Mouse (Mus musculus): ENCODE measurements around the gene Ankdd1b.

Ankdd1b gene

GRCm38 (mm10) chr13:96470957-96471356 is at the start of gene Ankdd1b:
TSS of gene Ankdd1b (minus strand) at chr13:96471198.
- no peak for DNase-seq

GRCm38 (mm10) chr13:96517335-96517734 is 46.3 kb upstream of the Ankdd1b start:
- DNase-seq: no peak

DNA sequence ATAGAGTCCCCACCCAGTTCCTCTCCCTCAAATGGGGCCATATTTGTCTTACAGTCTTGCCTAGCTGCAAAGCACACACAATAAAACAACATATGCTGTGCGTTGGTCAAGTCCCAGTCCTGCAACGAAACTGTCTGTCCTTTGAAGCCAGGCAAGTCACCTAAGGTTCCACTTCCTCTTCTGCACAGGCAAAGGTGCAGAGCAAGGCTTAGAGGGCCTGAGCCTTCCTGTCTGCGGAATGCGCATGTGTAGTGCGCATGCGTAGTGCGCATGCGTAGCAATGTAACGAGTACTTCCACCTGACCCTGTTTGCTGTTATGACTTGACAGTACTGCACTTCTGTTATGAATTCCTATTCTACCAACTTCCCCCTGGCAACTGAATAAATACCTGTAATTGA is 45.3 kb upstream of the Ankdd1b start:
- no peak for DNase-seq

DNA sequence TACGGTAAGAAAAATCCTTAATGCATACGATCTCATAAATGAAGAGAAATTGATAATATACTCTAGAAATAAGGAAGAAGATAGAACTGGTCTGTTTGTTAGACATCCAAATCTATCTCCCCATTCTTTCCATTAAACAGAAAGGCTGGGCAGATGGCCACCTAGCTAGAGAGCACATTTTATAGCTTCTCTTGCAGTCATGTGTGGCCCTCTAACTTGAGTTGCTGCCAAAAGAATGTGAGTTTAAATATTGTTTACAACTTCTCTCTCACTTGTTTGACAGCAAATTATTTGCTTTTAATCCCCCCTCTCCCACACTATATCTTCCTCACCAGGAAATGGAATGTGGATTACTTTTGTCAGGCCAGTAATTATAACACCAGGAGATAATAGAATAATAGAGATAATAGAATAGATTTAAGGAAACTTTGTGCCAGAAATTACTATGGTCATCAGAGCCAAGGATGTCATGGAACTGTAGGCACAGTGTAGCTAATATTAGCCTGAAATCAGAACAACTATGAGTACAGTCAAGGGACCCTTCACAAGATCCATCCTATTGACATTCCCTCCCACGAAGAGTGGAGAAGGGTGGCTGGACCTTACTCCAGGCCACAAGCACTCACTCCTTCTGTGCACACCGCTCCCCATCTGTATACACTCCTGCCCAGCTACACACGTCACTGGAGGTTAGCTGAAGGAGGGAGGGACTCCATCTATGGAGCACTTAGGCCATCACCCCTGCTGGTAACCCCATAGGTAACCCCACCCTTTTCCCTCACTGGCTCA is 43.4 kb upstream of the Ankdd1b start:
- DNase-seq: no peak

DNA sequence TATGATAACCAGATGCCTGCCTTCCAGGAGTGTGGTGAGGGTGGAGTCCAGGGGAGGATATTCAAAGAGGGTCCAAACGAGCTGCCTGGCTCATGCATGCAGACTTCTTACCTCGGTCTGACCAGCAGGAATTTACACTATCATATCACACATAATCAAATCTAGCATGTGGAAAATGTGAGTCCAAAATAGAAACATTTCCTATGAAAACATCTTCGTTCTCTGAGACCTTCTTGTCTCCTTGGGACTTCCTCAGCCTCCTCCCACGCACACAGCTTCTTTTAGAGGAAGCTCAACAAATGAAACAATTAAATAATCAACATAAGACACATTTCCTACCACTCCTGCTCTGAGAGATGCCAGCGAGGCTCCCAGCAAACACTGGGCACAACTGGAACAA is 40.9 kb upstream of the Ankdd1b start:
- no peak for DNase-seq

DNA sequence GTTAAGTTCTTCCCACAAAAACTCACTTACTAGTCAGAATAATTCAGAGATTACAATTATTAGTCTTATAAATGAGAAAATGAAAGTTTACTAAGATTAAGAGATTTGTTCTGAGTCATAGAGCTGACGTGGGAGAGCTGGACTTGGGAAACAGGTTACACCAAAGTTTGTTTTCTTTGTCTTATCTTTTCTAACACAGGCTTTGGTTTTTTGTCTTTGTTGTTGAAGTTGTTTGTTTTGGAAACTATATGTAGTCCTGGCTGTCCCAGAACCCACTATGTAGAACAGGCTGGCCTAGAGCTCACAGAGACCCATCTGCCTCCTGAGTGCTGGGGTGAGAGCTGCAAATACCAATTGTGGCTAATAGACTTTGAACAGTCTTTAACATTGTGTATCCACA is 40.3 kb upstream of the Ankdd1b start:
- no peak for DNase-seq

DNA sequence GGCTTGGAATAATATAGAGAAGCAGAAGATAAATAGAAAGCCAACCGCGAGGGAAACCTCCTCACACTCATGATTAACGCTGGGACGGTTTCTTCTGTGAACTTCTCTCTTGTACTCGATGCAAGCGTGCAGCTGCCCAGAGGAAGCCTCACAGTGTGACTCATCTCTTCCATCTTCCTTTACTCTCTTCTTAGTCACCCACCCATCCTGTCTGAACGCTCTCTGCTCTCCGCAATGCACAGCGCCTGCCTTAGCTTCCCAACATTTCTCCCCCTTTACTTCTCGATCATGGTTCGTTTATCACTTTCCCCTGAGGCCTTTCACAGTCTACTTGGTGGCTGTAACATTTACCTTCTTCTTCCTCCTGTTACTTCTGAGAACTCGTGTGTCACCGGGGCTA is 39.6 kb upstream of the Ankdd1b start:
- DNase-seq: peak in 1 of 2 experiments; percentile 16

- no peak for DNase-seq
Measured at GRCm38 (mm10) chr13:96507541-96507940, 36.5 kb upstream of the Ankdd1b start.

DNA sequence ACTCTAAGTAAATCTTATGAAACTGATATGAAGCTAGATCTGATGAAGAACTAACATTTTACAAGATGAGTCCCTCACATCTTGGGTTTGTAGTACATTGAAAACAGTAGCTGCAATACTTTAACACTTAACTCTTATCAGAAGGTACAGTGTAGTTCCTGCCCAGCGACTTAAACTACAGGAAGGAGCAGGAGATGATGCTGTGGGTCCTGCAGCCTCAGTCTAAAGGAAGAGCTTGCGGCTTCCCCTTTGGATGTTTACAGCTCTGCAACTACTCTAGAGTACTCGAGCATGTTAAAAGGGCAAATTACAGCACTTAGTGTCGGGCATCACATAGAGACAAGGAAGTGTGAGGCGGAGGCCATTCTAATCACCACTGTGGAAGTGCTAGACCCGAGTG is 35.3 kb upstream of the Ankdd1b start:
- no peak for DNase-seq

GRCm38 (mm10) chr13:96505661-96506060 is 34.7 kb upstream of the Ankdd1b start:
- no peak for DNase-seq

- no peak for DNase-seq
Measured at GRCm38 (mm10) chr13:96499891-96500290, 28.9 kb upstream of the Ankdd1b start.

DNA sequence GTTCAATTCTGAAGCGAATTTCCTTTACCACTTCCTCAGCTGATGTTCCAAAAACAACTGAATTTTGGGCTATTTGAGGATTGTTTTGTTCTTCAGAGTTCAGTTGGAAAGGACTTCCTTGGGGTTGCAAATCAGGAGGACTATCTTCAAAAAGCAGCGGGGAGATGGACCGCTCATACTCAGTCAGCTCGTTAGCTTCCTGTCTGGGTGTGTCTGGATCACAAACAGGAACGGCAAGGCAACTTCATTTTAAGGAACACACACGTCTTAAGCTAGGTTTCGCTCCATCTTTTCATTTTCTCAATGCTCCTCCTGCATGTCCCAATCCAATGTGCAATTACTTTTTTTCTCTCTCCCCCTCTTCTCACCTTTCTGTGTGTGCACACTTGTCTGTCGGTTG is 25.6 kb upstream of the Ankdd1b start:
- DNase-seq: no peak

- no peak for DNase-seq
Measured at GRCm38 (mm10) chr13:96490433-96490832, 19.4 kb upstream of the Ankdd1b start, which contains the start of gene Gm17622. TSS of gene Gm17622 (plus strand) at chr13:96490733.

GRCm38 (mm10) chr13:96487968-96488367 is 17.0 kb upstream of the Ankdd1b start:
- no peak for DNase-seq

DNA sequence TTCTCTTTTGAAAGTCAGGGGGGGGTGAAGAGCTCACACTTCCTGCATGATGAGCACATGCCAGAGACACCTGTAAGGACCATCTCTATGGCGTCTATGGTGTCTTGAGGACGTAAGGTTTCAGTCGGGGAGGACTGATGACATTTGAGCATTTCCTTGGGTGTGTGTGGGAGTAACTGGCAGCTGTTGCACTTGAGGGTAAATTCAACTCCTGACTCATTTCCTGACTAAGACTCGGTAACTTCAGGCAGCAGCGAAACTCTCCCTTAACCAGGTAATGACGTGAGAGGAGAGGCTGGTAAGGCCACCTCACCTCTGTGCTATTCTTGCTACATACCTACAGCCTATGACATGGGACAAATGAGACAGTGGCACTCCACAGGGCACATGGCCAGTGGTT is 16.2 kb upstream of the Ankdd1b start:
- no peak for DNase-seq

GRCm38 (mm10) chr13:96478991-96479390 is 8.0 kb upstream of the Ankdd1b start:
- DNase-seq: no peak

DNA sequence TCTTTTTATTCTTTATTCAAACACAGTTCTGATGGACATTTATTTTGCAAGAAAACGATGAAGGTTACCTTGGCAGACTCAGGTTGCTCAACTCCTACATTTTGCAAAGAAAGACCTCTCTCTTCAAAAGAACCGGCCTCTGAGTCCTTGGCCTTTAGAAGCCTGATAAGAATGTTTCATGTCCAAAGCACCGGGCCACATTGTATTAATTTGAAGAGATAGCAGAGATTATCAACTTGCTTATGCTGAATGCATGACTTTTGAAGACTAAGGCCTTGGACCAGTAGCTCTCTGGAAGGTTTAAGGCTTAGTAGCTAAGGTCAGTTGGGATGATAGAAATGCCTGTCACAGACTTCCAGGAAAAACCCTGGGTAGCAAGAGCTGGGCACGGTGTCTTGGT is 6.2 kb upstream of the Ankdd1b start:
- no peak for DNase-seq

DNA sequence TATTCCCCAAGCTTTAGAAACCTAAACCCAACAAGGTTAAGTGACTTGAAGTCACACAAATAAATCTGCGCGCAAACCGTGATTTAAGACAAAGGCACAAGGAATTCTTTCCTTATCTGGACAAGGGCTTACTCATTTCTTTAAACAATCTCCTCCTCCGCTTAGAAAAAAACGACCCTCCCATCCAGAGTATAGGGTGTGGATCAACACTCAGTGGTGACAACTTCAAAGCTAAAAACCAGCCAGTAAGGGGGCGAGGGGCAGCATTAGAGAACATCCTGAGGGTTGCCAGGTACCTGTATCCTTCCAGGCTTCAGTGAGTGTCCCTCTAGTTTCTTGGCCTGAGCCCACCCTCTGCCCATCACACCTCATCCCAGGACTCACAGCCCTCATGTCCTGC is 442 bp downstream of the Ankdd1b start:
- DNase-seq: no peak

GRCm38 (mm10) chr13:96468678-96469077 is 2.3 kb downstream of the Ankdd1b start:
- no peak for DNase-seq

DNA sequence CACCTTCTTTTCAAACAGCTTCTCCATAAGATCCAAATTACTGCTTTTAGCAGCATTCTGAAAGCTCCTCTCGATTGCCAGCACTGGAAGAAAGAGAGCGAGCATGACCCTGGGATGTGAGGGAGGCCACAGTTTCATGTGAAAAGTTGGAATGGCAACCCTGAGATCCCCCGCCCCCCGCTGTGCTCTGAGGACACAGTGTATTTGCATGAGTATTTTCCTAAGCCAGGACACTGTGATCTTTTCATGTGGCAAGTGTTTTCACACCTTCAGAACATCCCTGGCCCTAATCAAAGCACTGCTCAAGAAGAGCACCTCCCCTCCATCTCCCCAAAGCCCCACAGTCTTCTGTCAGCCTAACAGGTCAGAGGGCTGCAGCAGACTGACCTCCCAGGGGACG is 5.7 kb downstream of the Ankdd1b start:
- DNase-seq: no peak

GRCm38 (mm10) chr13:96462644-96463043 is 8.4 kb downstream of the Ankdd1b start:
- DNase-seq: no peak

- DNase-seq: no peak
Measured at GRCm38 (mm10) chr13:96458606-96459005, 12.4 kb downstream of the Ankdd1b start.

- no peak for DNase-seq
Measured at GRCm38 (mm10) chr13:96458018-96458417, 13.0 kb downstream of the Ankdd1b start.

GRCm38 (mm10) chr13:96457566-96457965 is 13.4 kb downstream of the Ankdd1b start:
- no peak for DNase-seq

GRCm38 (mm10) chr13:96454288-96454687 is 16.7 kb downstream of the Ankdd1b start:
- no peak for DNase-seq
